Mouse (Mus musculus) olfactory bulb, adult 2 months (tissue): ENCODE measurements around the gene Slco1a4.

ENCODE experiments used
- CTCF ChIP-seq: fragments of 200-500 bp; IDR thresholded peaks from 2 replicates; pipeline ENCODE4 v1.5.1; 2012; ENCODE audit warnings: low read depth, mild to moderate bottlenecking, low read length, moderate library complexity; ENCODE audit not compliant: insufficient read depth
- POLR2A ChIP-seq: fragments of 200-500 bp; IDR thresholded peaks from 2 replicates; pipeline ENCODE4 v1.6.1; 2012; ENCODE audit warnings: mild to moderate bottlenecking, low read depth, low read length, moderate library complexity; ENCODE audit not compliant: insufficient read depth

- no peak for TF ChIP-seq POLR2A
- TF ChIP-seq CTCF: no peak
These were observed at the start of gene Slco1a4 for GRCm38 (mm10) chr6:141856085-141856484.
